Mouse (Mus musculus): ENCODE data around the gene Gm45062. TPM values are rescaled to one million over a fixed set of nuclear protein-coding genes. Genes with fewer than 3 reads are reported as not detected.

Gene Gm45062
- polyA plus RNA-seq, 1 experiment, result 2.0 TPM

GRCm38 (mm10) chr6:8486391-8487043 is 227.3 kb downstream of the Gm45062 start:
- H3K4me1 ChIP-seq (ENCODE audit: control insufficient read depth, insufficient read depth, low read length), result no peaks in the 10 kb centered on the region
- no peak for DNase-seq
- no peaks in the 10 kb centered on the region for H3K27me3 ChIP-seq (replicated peaks; ENCODE audit: control insufficient read depth, insufficient read depth, low read length)
- no peaks in the 10 kb centered on the region for H3K36me3 ChIP-seq (ENCODE audit: control insufficient read depth, insufficient read depth, low read length)
- no peak overlapping the region for H3K27ac ChIP-seq (ENCODE audit: insufficient read depth, low read depth, low read length)
- 87% methylated on average over 17 of the region's 17 CpGs for WGBS
- no peak overlapping the region for H3K4me3 ChIP-seq (ENCODE audit: insufficient read depth, low read depth, low read length)
- no peak for TF ChIP-seq CTCF (conservative IDR thresholded peaks at IDR 0.05; ENCODE audit: insufficient read depth, insufficient read length, low read depth, low read length)
- no peak for TF ChIP-seq POLR2A (IDR thresholded peaks at IDR 0.05; ENCODE audit: low read depth, low read length)

GRCm38 (mm10) chr6:8487044-8487853 is 228.0 kb downstream of the Gm45062 start:
- no peaks in the 10 kb centered on the region for H3K27me3 ChIP-seq (replicated peaks; ENCODE audit: control insufficient read depth, insufficient read depth, low read length)
- TF ChIP-seq POLR2A (IDR thresholded peaks at IDR 0.05; ENCODE audit: low read depth, low read length) (no peak), CTCF (conservative IDR thresholded peaks at IDR 0.05; ENCODE audit: insufficient read depth, insufficient read length, low read depth, low read length) (no peak)
- no peaks in the 10 kb centered on the region for H3K4me1 ChIP-seq (ENCODE audit: control insufficient read depth, insufficient read depth, low read length)
- H3K4me3 ChIP-seq (ENCODE audit: insufficient read depth, low read depth, low read length), result no peak overlapping the region
- 77% methylated on average over 20 of the region's 20 CpGs for WGBS
- H3K36me3 ChIP-seq (ENCODE audit: control insufficient read depth, insufficient read depth, low read length), result no peaks in the 10 kb centered on the region
- no peak overlapping the region for H3K27ac ChIP-seq (ENCODE audit: insufficient read depth, low read depth, low read length)
- DNase-seq, result no peak

- TF ChIP-seq CTCF (conservative IDR thresholded peaks at IDR 0.05; ENCODE audit: insufficient read depth, insufficient read length, low read depth, low read length) (no peak), POLR2A (IDR thresholded peaks at IDR 0.05; ENCODE audit: low read depth, low read length) (no peak)
- Histone ChIP-seq H3K4me3 (ENCODE audit: insufficient read depth, low read depth, low read length) (no peak overlapping the region), H3K36me3 (ENCODE audit: control insufficient read depth, insufficient read depth, low read length) (no peaks in the 10 kb centered on the region), H3K4me1 (ENCODE audit: control insufficient read depth, insufficient read depth, low read length) (no peaks in the 10 kb centered on the region), H3K27ac (ENCODE audit: insufficient read depth, low read depth, low read length) (no peak overlapping the region), H3K27me3 (replicated peaks; ENCODE audit: control insufficient read depth, insufficient read depth, low read length) (no peaks in the 10 kb centered on the region)
- WGBS, result 79% methylated on average over 5 of the region's 5 CpGs
- no peak for DNase-seq
These were observed 229.0 kb downstream of the Gm45062 start for GRCm38 (mm10) chr6:8488249-8488648.

- no peak overlapping the region for H3K27ac ChIP-seq (ENCODE audit: insufficient read depth, low read depth, low read length)
- no peak for DNase-seq
- TF ChIP-seq POLR2A (IDR thresholded peaks at IDR 0.05; ENCODE audit: low read depth, low read length) (no peak), CTCF (conservative IDR thresholded peaks at IDR 0.05; ENCODE audit: insufficient read depth, insufficient read length, low read depth, low read length) (no peak)
These were observed 230.0 kb downstream of the Gm45062 start for GRCm38 (mm10) chr6:8489266-8489665.

GRCm38 (mm10) chr6:8489938-8490585 is 230.8 kb downstream of the Gm45062 start:
- WGBS, result 93% methylated on average over 1 of the region's 1 CpGs
- Histone ChIP-seq H3K4me1 (ENCODE audit: control insufficient read depth, insufficient read depth, low read length) (no peaks in the 10 kb centered on the region), H3K27ac (ENCODE audit: insufficient read depth, low read depth, low read length) (no peak overlapping the region), H3K4me3 (ENCODE audit: insufficient read depth, low read depth, low read length) (no peak overlapping the region), H3K36me3 (ENCODE audit: control insufficient read depth, insufficient read depth, low read length) (no peaks in the 10 kb centered on the region), H3K27me3 (replicated peaks; ENCODE audit: control insufficient read depth, insufficient read depth, low read length) (no peaks in the 10 kb centered on the region)
- no peak for TF ChIP-seq POLR2A (IDR thresholded peaks at IDR 0.05; ENCODE audit: low read depth, low read length)
- no peak for TF ChIP-seq CTCF (conservative IDR thresholded peaks at IDR 0.05; ENCODE audit: insufficient read depth, insufficient read length, low read depth, low read length)
- DNase-seq, result no peak

More at GRCm38 (mm10) chr6:8489266-8489665, 230.0 kb downstream of the Gm45062 start:
- Histone ChIP-seq H3K4me1 (ENCODE audit: control insufficient read depth, insufficient read depth, low read length) (no peaks in the 10 kb centered on the region), H3K27me3 (replicated peaks; ENCODE audit: control insufficient read depth, insufficient read depth, low read length) (no peaks in the 10 kb centered on the region), H3K4me3 (ENCODE audit: insufficient read depth, low read depth, low read length) (no peak overlapping the region), H3K36me3 (ENCODE audit: control insufficient read depth, insufficient read depth, low read length) (no peaks in the 10 kb centered on the region)
- 87% methylated on average over 7 of the region's 7 CpGs for WGBS

- Histone ChIP-seq H3K27ac (ENCODE audit: insufficient read depth, low read depth, low read length) (no peak overlapping the region), H3K4me1 (ENCODE audit: control insufficient read depth, insufficient read depth, low read length) (no peaks in the 10 kb centered on the region), H3K27me3 (replicated peaks; ENCODE audit: control insufficient read depth, insufficient read depth, low read length) (no peaks in the 10 kb centered on the region), H3K4me3 (ENCODE audit: insufficient read depth, low read depth, low read length) (no peak overlapping the region), H3K36me3 (ENCODE audit: control insufficient read depth, insufficient read depth, low read length) (no peaks in the 10 kb centered on the region)
- 85% methylated on average over 3 of the region's 3 CpGs for WGBS
- TF ChIP-seq CTCF (conservative IDR thresholded peaks at IDR 0.05; ENCODE audit: insufficient read depth, insufficient read length, low read depth, low read length) (no peak), POLR2A (IDR thresholded peaks at IDR 0.05; ENCODE audit: low read depth, low read length) (no peak)
- DNase-seq, result no peak
These were observed 233.0 kb downstream of the Gm45062 start for GRCm38 (mm10) chr6:8492248-8492647.
